Mouse (Mus musculus): ENCODE results near the gene Rasa1.

Rasa1 gene

DNA sequence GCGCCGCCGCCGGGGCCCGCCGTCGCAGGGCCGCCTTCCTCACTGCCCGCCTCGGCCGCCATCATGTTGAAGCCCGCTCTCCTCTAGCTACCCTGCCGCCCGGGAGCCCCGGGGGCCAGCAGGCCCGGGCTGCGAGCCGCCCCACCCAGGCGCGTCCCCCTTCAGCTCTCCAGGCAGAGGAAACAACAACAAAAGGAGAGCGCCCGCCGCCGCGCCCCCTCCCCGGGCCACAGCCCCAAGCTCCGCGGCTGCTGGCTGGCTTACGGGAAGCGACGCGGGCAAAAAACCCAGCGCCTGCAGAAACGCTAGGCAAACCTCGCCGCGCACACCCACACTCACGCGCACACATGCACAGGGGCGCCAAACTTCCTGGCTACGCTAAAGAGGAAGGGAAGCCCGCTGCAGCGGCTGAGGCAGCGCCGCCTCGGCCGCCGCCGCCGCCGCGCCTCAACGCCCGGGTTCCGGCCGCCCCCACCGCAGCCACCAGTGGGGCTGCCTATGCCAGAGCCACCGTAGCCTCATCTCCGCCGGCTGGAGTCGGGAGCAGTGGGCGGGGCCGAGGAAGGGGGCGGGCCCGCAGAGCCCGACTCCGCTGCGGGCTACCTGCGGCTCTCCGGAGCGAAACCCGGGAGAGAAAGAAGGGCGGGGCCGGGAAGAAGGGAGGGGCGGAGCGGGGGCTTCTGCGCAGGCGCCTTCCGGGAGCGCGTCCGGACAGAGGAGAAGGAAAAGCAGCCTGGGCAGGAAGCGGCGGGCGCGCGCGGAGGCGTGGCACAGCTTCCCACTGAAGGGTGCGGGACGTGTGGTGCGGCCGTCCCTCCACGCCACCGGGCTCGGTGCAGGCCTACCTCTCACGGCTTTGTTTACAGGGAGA lies at the start of gene Rasa1:
Gene Rasa1 (minus strand): TSS at position 288 of the 871 bp plus-strand sequence.
- DNase-seq (ENCODE audit: low read depth): peak; percentile 88

DNA sequence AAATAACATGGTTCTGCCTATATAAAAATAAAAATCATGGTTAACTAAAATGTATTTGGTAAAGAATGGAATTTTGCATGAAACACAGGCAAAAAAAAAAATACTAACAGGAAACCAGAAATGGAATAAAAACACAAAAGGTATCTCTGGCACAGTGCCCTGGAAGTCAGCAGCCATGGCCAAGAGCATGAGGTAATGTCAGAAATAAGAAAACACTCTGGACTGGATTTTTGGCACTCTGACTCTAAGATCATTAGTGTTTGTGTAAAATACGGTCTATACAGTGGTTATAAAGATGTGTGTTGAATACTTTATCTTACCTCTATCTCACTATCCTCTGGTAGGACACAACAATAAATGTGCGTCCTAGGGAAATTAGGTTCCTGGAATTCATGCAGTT lies 22.6 kb upstream of the Rasa1 start:
- DNase-seq (ENCODE audit: low read depth): no peak

DNA sequence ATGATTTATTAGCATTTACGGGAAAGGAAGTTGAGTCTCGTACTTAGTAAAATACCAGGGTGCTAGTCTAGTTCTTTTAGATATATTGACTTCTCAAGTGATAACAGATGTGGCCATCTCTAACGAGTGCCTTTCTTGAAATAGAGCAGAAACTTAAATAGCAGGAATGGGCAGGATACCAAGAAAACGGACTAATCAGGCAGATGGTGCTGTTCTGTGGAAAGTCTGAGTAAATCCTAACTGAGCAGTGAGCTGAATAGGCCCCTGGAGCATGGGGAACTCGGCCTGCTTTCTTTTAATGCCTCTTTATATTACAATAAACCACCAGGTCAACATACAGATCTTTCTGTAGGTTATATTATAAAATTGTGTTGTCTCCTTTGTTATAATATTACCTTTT lies 22.0 kb upstream of the Rasa1 start:
- no peak for DNase-seq (ENCODE audit: low read depth)

DNA sequence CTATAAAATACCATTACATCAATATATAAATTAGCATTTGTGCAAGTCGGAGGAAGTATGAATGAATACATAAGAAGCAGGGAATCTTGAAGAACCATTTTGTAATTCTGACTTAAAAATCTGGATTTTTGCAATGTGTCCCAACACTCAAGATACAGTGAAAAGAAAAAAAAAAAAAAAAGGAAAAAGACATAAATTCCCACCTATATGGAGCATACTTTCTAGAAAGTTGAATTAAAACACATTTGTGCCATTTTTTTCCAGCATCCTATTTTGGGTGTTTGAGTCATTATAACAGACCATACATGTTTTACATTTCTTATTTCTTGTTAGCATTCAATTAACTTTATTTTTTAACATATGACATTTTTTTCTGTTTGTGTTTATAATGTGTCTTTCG lies 21.6 kb upstream of the Rasa1 start:
- DNase-seq (ENCODE audit: low read depth): no peak

DNA sequence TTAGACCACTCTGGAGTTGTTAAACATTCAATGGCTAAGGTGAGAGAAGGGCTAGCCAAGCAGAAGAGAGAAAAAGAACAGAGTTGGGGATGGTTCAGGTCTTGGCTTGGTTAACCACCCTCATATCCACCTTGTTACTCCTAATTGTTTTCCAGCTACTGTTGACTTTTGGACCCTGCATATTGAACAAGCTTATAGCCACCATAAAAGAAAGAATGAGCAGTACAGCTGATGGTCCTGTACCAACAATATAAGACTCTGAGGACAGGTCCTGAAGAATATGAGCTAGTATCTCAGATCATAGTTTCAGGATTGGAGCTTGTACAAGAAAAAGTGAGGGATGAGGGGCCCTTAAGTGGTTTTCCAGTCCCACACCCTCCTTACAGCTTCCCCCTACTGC lies 17.1 kb upstream of the Rasa1 start:
- no peak for DNase-seq (ENCODE audit: low read depth)

DNA sequence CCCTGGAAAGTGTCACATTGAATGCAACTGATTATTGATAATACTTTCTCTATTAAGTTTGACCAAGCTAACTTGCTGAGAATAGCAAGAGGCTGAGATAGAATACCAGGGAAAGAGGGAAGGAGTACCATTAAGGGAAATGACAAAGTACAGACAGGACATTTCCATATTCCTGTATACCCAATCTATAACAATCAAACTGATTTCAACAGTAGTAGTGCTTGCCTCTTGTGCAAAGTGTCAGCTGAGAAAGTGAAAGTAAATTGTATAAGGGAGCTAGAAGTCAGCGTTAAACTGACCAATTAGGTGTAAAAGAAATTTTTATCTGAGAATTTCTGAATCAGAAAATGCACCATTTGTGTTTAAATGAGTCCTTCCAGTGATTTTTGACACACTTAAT lies 1.7 kb upstream of the Rasa1 start:
- DNase-seq (ENCODE audit: low read depth): no peak

DNA sequence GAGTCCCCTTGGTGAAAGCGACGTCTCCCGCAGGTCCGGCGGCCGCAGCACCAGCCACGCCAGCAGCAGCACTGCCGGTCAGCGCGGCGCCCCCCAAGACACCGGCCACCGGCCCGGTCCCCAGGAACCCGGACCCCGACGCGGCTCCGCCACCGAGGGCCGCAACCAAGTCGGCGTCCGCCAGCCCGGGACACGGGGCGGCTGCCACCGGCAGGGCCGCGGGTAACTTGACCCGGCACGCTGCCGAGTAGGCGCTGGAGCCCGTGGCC lies 422 bp downstream of the Rasa1 start:
- no peak for DNase-seq (ENCODE audit: low read depth)

DNA sequence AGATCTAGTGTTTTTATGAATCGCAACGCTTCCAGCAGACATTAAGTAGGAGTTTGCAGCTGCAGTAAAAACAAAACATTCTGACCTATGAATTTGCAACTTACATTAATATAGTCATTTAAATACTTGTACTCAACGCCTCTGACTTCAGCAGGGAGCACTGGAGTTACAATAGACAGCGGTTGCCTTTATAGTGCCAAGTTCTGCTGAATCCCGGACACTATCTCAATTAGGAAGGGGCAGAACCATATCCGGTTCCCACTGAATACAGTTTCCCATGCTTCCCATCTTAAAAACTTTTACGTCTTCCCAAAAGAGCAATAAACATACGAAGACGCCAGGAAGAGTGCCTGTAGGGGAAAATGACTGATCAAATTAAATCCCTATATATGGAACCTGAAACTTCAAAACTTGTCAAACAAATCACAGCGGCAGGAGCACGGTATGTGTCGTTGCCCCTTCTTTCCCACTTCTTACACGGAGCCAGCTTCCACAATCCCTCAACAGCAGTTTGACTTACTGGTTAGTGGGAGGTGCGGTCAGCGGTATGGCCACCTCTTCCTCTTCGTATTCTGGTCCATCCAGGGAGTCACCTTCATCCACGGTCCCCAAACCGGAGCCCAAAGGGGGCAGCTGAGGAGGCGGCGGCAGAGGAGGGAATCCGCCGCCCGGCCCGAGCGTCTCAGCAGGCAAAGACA lies 905 bp downstream of the Rasa1 start:
- DNase-seq (ENCODE audit: low read depth): no peak

DNA sequence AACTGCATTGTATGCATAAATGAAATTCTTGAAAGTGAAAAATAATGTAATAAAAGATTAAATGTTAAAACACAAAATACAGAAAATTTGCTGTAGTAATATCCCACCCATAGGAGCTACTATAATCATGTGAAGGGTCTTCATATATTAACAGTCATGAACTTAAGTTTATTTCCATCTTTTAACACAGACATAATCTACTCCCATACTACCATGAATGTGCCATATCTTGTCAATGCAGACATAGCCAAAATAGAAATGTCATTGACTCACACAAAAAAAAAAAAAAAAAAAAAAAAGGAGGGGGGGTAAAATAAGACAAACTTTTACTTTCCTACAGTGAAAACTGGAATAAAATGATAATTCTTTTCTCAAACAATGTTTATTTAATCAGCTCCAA lies 6.3 kb downstream of the Rasa1 start:
- no peak for DNase-seq (ENCODE audit: low read depth)

DNA sequence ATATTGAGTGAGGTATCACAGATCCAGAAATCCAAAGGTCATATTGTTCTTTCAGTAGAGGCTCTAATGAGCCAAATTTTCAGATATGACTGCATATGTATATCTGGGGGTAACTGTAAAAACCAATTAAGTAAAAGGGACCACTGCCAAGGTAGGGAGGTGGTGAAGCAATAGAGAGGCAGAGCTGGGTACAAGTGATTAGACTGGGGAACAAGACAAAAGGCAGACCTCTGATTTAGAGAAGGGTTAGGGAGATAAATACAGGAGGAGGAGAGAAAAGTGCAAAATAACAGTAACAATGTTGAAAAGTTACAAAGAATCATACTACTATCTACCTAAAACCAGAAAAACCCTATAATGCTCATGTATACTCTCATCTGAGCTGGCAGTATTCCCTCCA lies 10.0 kb downstream of the Rasa1 start:
- DNase-seq (ENCODE audit: low read depth): no peak

DNA sequence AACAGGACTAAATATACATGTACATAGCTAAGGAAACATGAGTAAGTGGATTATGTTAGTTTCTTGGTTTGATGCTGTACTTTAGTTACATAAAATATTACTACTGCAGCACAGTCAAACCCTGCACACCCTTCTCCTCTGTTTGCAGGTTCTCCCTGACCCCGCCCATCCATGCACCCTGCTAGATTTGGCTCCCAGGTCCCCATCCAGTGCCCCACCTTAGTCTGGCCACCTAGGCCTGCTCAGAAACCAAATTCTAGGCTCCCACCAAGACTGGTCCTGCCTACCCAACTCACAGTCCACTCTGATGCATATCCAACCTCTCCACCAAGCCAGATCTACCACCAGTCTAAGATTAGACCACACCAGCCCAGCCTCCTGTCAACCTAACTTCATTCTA lies 14.4 kb downstream of the Rasa1 start:
- DNase-seq (ENCODE audit: low read depth): no peak

DNA sequence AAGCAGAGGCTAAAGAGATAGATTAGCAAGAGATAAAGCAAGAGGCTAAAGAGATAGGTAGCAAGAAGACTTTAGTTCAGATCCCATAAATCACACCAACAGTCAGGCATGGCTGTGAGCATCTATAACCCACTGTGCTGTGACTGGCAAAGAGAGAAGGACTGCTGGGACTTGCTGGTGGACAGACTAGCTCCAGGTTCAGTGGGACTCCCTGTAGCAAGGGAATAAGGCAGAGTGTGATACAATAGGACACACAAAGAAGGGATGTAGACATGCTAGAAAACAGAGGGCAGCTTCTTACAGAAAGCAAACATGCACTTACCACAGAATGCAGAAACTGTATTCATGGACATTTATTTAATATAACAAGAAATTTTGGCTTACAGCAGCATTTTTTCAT lies 15.1 kb downstream of the Rasa1 start:
- DNase-seq (ENCODE audit: low read depth): no peak

DNA sequence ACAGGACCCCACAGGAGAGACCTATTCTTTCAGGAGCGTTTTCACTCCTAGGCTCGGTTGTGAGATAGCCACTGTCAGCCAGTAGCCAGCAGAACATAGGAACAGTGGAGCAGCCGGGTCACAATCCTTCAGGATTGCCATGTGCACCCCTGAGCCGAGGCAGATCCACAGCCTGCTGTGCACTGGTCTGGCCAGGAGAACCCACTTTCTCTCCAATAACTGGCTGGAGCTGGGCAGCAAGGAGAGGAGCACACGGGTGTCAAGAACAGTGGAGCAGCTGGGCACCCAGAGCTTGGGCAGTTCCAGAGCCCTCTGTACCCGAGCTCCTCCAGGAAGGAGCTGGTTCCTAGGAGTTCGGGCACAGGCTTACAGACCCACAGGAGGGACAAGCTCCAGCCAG lies 50.2 kb downstream of the Rasa1 start:
- no peak for DNase-seq (ENCODE audit: low read depth)

DNA sequence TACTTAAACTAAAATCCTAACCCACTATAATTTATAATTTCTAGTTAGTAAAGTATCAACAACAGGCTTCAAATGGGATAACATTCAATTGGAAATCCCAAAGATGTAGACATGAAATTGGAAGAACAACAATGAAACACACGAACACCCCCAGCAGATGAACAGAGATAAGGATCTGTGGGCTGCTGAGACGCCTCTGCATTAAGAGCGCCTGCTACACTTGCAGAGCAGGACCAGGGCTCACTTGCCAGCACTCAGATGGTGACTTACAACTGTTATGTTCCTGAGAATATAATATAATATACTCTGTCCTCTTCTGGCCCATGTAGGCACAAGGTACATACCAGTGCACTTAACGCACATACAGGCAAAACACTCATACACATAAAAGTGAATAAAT lies 70.3 kb downstream of the Rasa1 start:
- DNase-seq (ENCODE audit: low read depth): no peak

DNA sequence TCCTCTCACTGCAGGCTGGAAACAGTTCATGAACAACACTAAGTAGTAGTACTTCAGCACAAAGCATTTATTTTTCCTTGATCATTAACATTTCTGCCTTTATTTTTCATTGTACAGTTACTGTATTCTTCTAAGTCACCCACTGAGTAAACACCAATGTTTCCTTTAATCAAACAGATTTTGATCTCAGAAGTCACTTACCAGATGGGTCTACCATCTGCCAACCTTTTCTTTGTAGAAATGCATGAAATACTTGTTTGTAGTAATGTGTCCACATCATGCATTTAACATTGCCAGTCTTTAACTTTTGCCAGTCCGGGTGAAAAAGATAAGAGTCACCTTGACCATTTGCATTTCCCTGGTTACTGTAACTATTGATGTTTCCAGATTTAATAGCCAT lies 78.6 kb downstream of the Rasa1 start:
- no peak for DNase-seq (ENCODE audit: low read depth)

DNA sequence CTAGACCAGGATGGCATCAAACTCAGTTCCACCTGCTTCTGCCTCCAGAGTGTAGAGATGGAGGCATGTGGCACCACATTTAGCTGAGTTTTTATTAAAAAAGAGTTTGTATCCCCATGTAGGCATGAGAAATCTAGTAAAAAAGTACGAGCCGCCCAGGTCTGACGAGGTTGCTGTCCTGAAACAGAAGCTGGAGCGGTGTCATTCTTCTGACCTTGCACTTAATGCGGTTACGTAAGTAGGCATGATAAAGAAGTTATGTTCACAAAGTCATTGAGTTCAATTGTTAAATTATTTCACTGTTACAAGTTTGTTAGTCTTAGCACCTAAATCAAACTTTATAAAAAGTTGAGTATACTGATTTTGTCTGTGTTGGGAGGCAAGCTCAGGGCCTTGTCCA lies 80.3 kb downstream of the Rasa1 start:
- no peak for DNase-seq (ENCODE audit: low read depth)

DNA sequence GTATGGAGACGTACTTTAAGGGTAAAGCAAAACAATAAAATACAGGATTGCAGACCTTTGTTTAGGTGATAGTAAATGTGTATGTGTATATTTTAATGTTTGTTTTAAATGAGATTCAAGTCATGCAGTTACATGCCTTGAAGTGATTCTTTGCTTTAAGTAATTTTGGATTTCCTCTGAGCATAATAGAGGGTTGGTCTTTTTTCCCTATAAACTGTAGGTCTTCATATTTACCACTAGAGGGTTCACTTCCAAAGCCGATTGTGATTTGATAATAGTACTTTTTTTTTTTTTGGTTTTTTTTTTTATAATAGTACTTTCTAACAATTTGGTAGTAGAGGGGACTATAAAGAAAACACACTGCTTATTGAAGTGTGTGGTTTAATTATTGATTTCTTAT lies 81.4 kb downstream of the Rasa1 start:
- DNase-seq (ENCODE audit: low read depth): no peak

DNA sequence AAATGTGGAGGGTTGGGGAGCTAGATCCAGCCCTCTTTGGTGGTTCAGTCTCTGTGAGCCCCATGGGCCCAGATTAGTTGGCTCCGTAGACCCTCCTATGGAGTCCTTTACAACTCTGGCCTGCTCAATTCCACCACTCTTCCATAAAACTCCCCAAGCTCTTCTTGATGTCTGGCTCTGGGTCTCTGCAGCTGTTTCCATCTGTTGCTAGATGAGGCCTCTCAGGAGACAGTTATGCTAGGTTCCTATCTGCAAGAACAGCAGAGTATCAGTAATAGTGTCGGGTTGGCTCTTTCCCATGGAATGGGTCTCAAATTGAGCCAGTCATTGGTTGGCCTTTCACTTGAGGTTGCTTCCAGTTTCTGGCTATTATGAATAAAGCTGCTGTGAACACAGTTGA lies 97.7 kb downstream of the Rasa1 start:
- DNase-seq (ENCODE audit: low read depth): no peak

DNA sequence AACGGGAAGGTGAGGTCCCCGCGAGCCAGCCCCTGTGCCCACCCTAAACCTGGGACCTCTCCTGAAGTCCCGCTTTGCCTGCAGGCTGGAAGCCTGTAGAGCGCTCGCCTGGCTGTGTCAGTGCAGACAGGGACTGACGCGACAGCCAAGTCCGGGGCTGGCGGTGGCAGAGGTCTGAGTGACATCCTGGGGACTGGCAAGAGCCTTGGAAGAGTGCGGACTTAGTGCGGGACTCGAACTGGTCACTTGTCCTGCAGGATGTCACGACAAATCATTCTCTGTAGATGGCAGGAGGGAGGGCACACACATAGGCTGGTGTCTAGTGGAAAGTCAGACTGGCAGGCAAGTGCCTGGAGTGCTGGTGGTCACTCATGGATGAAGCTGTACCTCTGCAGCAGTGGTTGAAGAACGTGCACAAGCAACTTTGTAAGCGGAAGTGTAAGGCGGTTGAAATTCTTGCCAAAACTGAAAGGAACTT lies 99.2 kb downstream of the Rasa1 start:
- peak; percentile 29 for DNase-seq (ENCODE audit: low read depth)

DNA sequence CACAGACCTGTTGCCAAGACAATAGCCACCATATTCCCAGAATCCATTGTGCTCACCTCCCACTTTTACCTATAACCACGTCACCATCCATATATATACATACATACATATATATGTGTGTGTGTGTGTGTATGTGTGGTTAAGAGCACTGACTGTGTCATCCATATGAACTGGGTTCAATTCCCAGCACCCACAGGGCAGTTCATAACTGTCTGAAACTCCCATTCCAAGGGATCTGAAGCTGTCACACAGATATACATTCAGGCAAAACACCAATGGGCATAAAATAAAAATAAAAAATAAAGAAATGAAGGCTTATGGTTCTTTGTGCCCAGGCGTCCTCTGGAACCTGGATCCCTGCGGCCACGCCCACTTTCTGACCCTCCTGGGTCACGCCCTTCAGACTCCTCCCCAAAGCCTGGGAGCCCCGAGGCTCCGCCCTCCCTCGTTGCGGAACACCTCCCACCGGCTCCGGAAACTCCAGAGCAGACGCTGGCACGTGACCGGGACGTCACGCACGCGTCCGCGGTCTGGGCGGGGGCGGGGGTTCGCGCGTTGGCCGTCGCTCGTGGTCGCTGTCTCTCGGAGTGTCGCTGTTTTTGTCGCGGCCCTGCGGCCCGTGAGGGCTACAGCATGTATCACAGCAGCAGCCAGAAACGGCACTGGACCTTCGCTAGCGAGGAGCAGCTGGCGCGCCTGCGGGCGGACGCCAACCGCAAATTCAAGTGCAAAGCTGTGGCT lies 99.9 kb downstream of the Rasa1 start, which contains the start of gene Ccnh:
Gene Ccnh (plus strand): TSS at position 506 of the 741 bp plus-strand sequence.
- DNase-seq (ENCODE audit: low read depth): peak; percentile 84

All from c-Kit-positive CD71-positive TER-119-negative erythroid progenitor cells, embryonic 14.5 days (primary cell).